In the genomic region with DNA sequence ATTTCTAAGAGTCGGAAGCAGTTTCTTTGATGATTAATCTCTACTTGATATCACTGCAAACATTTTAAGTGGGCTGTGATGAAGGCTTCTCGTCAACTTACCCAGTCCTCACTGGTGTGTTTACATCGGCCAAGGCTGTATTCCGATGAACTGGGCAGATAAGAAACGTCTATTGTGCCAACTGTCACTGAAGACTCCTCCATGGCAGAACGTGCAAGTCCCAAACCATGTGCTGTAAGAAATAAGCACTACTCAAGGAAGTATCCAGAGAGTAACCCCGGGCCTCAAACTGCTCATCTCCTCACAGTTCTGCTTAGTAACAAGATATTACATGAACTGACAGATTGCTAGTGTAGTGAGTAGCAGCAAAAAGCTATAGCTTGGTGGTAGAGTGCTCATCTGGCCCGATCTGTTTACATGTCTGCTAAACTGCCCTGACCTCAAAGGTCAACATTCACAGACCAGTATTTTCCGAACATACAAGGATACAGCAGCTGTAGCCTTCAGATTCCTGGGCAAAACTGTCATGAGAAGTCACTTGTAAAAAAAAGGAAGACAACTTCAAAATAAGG, we compare ENCODE assay signal across 10 mouse cellular contexts. TPM values are rescaled to one million over a fixed set of nuclear protein-coding genes. Genes with fewer than 3 reads are reported as not detected.
DNase-seq lines count a peak whose midpoint lies in the region; ATAC-seq and TF ChIP-seq lines count a peak whose summit lies in the region.
"Had no signal": no experiment of that assay in that cellular context is flagged by ENCODE, and none has a peak within 500 bp of the region (broad histone marks: within the 10 kb centered on the region; RNA-seq: fewer than 3 reads in every experiment).

No protein-coding gene starts in this region.

- 64% methylated on average over 9 of the region's 9 CpGs for WGBS in heart, embryonic 10.5 days
- WGBS in lung, embryonic 15.5 days, result 16% methylated on average over 9 of the region's 9 CpGs
- WGBS in neural tube, embryonic 14.5 days, result 78% methylated on average over 9 of the region's 9 CpGs

- peaks cover 15% of the 10 kb centered on the region for H3K4me1 ChIP-seq in heart, embryonic 10.5 days
- H3K4me1 ChIP-seq in lung, embryonic 15.5 days, result peaks cover 39% of the 10 kb centered on the region
- H3K4me1 ChIP-seq in cortical plate, adult 2 months (ENCODE audit: control insufficient read depth, insufficient read depth, low read length), result no peaks in the 10 kb centered on the region
- H3K4me1 ChIP-seq in neural tube, embryonic 14.5 days (ENCODE audit: control insufficient read depth, insufficient read depth, low read length), result peaks cover 10% of the 10 kb centered on the region

- TF ChIP-seq CTCF in cortical plate, adult 2 months (IDR thresholded peaks at IDR 0.05; ENCODE audit: extremely low read depth, insufficient read depth, low read length), result no peak

- TF ChIP-seq POLR2A in cortical plate, adult 2 months (IDR thresholded peaks at IDR 0.05; ENCODE audit: extremely low read depth, insufficient read depth, low read length), result no peak

- peak; percentile 25 for DNase-seq in heart, embryonic 10.5 days (ENCODE audit: low spot score)
- DNase-seq in heart, postnatal 4 days, result no peak
- no peak for DNase-seq in lung, postnatal 14 days
- DNase-seq in layer of hippocampus, postnatal 14 days (ENCODE audit: low spot score in 2 of 2), result no peak
- no peak for DNase-seq in right cerebral cortex, postnatal 10 days (ENCODE audit: low spot score in 2 of 2)
- DNase-seq: cerebellum, postnatal 25 days; right cerebral cortex, postnatal 14 days had no signal

- no peak overlapping the region for H3K4me3 ChIP-seq in heart, embryonic 10.5 days
- H3K4me3 ChIP-seq in lung, embryonic 15.5 days, result peak overlapping the region; percentile 98; the same call in 1 of the 2 replicates
- H3K4me3 ChIP-seq in cortical plate, adult 2 months (ENCODE audit: insufficient read depth, low read length), result peak overlapping the region; percentile 80; the same call in 1 of the 2 replicates
- no peak overlapping the region for H3K4me3 ChIP-seq in neural tube, embryonic 14.5 days (ENCODE audit: low read depth, low read length)

- no peaks in the 10 kb centered on the region for H3K9me3 ChIP-seq in heart, embryonic 10.5 days
- H3K9me3 ChIP-seq in lung, embryonic 15.5 days, result no peaks in the 10 kb centered on the region
- H3K9me3 ChIP-seq in neural tube, embryonic 14.5 days (ENCODE audit: control insufficient read depth, low read length), result no peaks in the 10 kb centered on the region

- no peak for ATAC-seq in lung, embryonic 15.5 days (ENCODE audit: borderline replicate concordance, extremely low read depth, low FRiP score, low TSS enrichment)
- ATAC-seq in neural tube, embryonic 14.5 days (ENCODE audit: low read depth), result no peak

- H3K9ac ChIP-seq in lung, embryonic 15.5 days, result no peak overlapping the region
- no peak overlapping the region for H3K9ac ChIP-seq in neural tube, embryonic 14.5 days (replicated peaks; ENCODE audit: low read depth, low read length)

- H3K27me3 ChIP-seq in heart, embryonic 10.5 days (ENCODE audit: insufficient read depth, poor library complexity, severe bottlenecking), result no peaks in the 10 kb centered on the region
- no peaks in the 10 kb centered on the region for H3K27me3 ChIP-seq in lung, embryonic 15.5 days
- H3K27me3 ChIP-seq in neural tube, embryonic 14.5 days (ENCODE audit: control insufficient read depth, insufficient read depth, low read length), result no peaks in the 10 kb centered on the region

- peaks cover 10% of the 10 kb centered on the region; the same call in 1 of the 2 replicates for H3K36me3 ChIP-seq in heart, embryonic 10.5 days
- peaks cover 21% of the 10 kb centered on the region for H3K36me3 ChIP-seq in lung, embryonic 15.5 days
- no peaks in the 10 kb centered on the region; the same call in 1 of the 2 replicates for H3K36me3 ChIP-seq in neural tube, embryonic 14.5 days (ENCODE audit: control insufficient read depth, insufficient read depth, low read length)

- H3K4me2 ChIP-seq in lung, embryonic 15.5 days, result peak overlapping the region; percentile 91
- 0 out of 2 replicates have a peak overlapping the region, but pooled peaks have one; percentile 97 for H3K4me2 ChIP-seq in neural tube, embryonic 14.5 days (ENCODE audit: low read depth, low read length)

- no peak overlapping the region for H3K27ac ChIP-seq in heart, embryonic 10.5 days
- H3K27ac ChIP-seq in lung, embryonic 15.5 days, result peak overlapping the region; percentile 96
- H3K27ac ChIP-seq in cortical plate, adult 2 months (ENCODE audit: insufficient read depth, low read length), result no peak overlapping the region
- no peak overlapping the region for H3K27ac ChIP-seq in neural tube, embryonic 14.5 days (ENCODE audit: low read depth, low read length)

RNA-seq across cellular contexts. Expression of a gene that starts 29.6 kb away (rescaled TPM):
- polyA plus RNA-seq in heart, embryonic 10.5 days (2016; fragmentation: Nextera tagmentation; extraction: Ambion mirVana), result 12.8 and 14.9 TPM in 2 replicates
- total RNA-seq in heart, postnatal 4 days (2021), result 10 to 100 TPM; 61.4 to 62.7 TPM
- 28.7 and 29.2 TPM in 2 replicates for polyA plus RNA-seq in lung, embryonic 15.5 days (2015; fragmentation: Nextera tagmentation; extraction: Ambion mirVana)
- 40.0 and 40.7 TPM in 2 replicates for polyA plus RNA-seq in cortical plate, adult 2 months (2012; rRNA removed)
- polyA plus RNA-seq in neural tube, embryonic 14.5 days (2014; fragmentation: Nextera tagmentation; extraction: Ambion mirVana), result 22.7 and 28.6 TPM in 2 replicates
- total RNA-seq in layer of hippocampus, postnatal 14 days (2021), result 10 to 100 TPM; 83.6 to 86.9 TPM

Comparison
In these comparisons a context has a peak if more than half of its experiments do, and no peak if none do; other contexts are left out.
1. H3K4me3 ChIP-seq: peak in lung, embryonic 15.5 days (single experiment) and cortical plate, adult 2 months (single experiment); none in heart, embryonic 10.5 days (single experiment) and neural tube, embryonic 14.5 days (single experiment).